Mouse (Mus musculus): ENCODE measurements around the gene 2310061I04Rik. TPM values are rescaled to one million over a fixed set of nuclear protein-coding genes. Genes with fewer than 3 reads are reported as not detected.

The 2310061I04Rik gene
- total and polyA plus RNA-seq, 2 experiments, result 4.9 to 35.3 TPM

DNA sequence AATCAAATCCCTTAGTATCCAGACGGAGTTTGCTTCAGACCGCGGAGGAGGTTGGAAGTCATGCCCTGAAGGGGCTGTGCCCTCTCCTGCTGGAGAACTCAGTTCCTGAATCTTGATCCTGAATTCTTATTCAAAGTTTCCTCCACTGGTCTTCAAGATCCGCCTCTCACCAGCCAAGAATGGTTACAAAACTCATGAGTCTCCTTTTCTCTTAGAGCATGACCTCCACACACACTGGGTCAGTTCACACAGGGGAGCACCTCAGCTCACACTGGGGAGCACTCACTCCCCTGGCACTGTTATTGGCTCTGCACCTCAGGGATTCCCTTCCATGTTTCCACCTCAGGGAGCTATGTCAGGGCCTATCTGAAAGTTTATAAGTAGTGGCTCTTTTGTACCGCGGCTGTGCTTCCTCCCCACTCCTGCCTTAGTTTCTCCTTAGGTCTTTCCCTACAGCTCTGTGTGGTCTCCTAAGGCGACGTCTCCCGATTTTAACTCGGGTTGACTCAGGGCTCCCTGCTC is 32.3 kb downstream of the 2310061I04Rik start:
- Histone ChIP-seq H3K4me3 (ENCODE audit: insufficient read depth, low read depth, low read length) (0 out of 2 replicates have a peak overlapping the region, but pooled peaks have one; percentile 77), H3K27ac (replicated peaks; ENCODE audit: insufficient read depth, low read depth, low read length) (no peak overlapping the region), H3K79me2 (ENCODE audit: control insufficient read depth, insufficient read depth, low read length) (no peaks in the 10 kb centered on the region), H3K9ac (ENCODE audit: low read depth, low read length) (no peak overlapping the region), H3K4me1 (ENCODE audit: control insufficient read depth, insufficient read depth, low read length) (peaks cover 4% of the 10 kb centered on the region; the same call in 1 of the 2 replicates), H3K36me3 (ENCODE audit: control insufficient read depth, insufficient read depth, low read length) (no peaks in the 10 kb centered on the region), H3K27me3 (ENCODE audit: control insufficient read depth, insufficient read depth, low read length) (peaks cover 6% of the 10 kb centered on the region; the same call in 1 of the 2 replicates)
- DNase-seq (ENCODE audit: extremely low read depth, low read depth, low spot score), result no peak
- WGBS, result 47% methylated on average over 10 of the region's 10 CpGs
- TF ChIP-seq POLR2A (IDR thresholded peaks at IDR 0.05; ENCODE audit: extremely low read depth, insufficient read depth, low read length) (no peak), CTCF (IDR thresholded peaks at IDR 0.05; ENCODE audit: low read depth, low read length) (no peak)

DNA sequence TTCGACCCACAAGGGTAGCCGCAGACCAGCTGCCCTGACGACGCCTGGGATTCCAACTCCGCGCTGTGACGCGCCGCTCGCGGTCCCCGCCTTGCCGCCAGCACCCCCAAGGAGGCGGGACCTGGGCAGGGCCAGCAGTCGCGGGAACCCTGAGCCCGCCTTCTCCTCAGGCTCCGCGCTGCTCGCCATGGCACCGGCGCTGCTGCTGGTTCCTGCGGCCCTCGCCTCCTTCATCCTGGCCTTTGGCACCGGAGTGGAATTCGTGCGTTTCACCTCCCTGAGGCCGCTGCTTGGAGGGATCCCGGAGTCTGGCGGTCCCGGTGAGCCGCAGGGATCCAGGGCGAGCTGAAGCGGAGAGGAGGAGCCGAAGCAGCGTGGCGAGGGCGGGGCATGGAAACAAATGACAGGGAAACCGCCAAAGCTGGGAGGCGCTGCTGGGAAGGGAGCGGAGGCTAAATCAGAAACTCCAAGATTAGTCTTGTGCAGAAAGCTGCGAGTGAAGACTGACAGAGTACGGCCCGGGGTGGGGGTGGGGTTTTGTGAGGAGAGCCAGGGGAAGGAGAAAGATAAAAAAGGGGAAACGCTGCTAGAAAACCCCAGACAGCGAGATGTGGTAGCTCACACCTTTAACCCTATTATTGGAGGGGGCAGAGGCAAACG is 35.9 kb downstream of the 2310061I04Rik start, which contains the start of gene Nrm:
TSS of gene Nrm (plus strand) at position 121 of the 660 bp plus-strand sequence.
- Histone ChIP-seq H3K27ac (replicated peaks; ENCODE audit: insufficient read depth, low read depth, low read length) (peak within 1 kb of the TSS; percentile 35; the same call in 1 of the 2 replicates), H3K27me3 (ENCODE audit: control insufficient read depth, insufficient read depth, low read length) (peaks cover 6% of the 10 kb centered on the region; the same call in 1 of the 2 replicates), H3K4me1 (ENCODE audit: control insufficient read depth, insufficient read depth, low read length) (peaks cover 2% of the 10 kb centered on the region; the same call in 1 of the 2 replicates), H3K79me2 (ENCODE audit: control insufficient read depth, insufficient read depth, low read length) (no peaks in the 10 kb centered on the region), H3K9ac (ENCODE audit: low read depth, low read length) (peak within 1 kb of the TSS; percentile 83), H3K36me3 (ENCODE audit: control insufficient read depth, insufficient read depth, low read length) (no peaks in the 10 kb centered on the region), H3K4me3 (ENCODE audit: insufficient read depth, low read depth, low read length) (peak within 1 kb of the TSS; percentile 96)
- TF ChIP-seq POLR2A (IDR thresholded peaks at IDR 0.05; ENCODE audit: extremely low read depth, insufficient read depth, low read length) (no peak), CTCF (IDR thresholded peaks at IDR 0.05; ENCODE audit: low read depth, low read length) (peak; percentile 68)
- 1% methylated on average over 47 of the region's 47 CpGs for WGBS
- DNase-seq (ENCODE audit: extremely low read depth, low read depth, low spot score), result peak; percentile 68

- WGBS, result 8% methylated on average over 12 of the region's 12 CpGs
- H3K4me1 ChIP-seq (ENCODE audit: control insufficient read depth, insufficient read depth, low read length), result no peaks in the 10 kb centered on the region; the same call in 1 of the 2 replicates
- no peaks in the 10 kb centered on the region for H3K36me3 ChIP-seq (ENCODE audit: control insufficient read depth, insufficient read depth, low read length)
- peaks cover 5% of the 10 kb centered on the region; the same call in 1 of the 2 replicates for H3K27me3 ChIP-seq (ENCODE audit: control insufficient read depth, insufficient read depth, low read length)
- no peak for TF ChIP-seq POLR2A (IDR thresholded peaks at IDR 0.05; ENCODE audit: extremely low read depth, insufficient read depth, low read length)
- TF ChIP-seq CTCF (IDR thresholded peaks at IDR 0.05; ENCODE audit: low read depth, low read length), result no peak
- H3K27ac ChIP-seq (replicated peaks; ENCODE audit: insufficient read depth, low read depth, low read length), result no peak overlapping the region
- peak overlapping the region; percentile 96; the same call in 1 of the 2 replicates for H3K4me3 ChIP-seq (ENCODE audit: insufficient read depth, low read depth, low read length)
- H3K9ac ChIP-seq (ENCODE audit: low read depth, low read length), result no peak overlapping the region
- DNase-seq (ENCODE audit: extremely low read depth, low read depth, low spot score), result no peak
- H3K79me2 ChIP-seq (ENCODE audit: control insufficient read depth, insufficient read depth, low read length), result no peaks in the 10 kb centered on the region
Observed at GRCm38 (mm10) chr17:35860831-35861197, 36.4 kb downstream of the 2310061I04Rik start.

DNA sequence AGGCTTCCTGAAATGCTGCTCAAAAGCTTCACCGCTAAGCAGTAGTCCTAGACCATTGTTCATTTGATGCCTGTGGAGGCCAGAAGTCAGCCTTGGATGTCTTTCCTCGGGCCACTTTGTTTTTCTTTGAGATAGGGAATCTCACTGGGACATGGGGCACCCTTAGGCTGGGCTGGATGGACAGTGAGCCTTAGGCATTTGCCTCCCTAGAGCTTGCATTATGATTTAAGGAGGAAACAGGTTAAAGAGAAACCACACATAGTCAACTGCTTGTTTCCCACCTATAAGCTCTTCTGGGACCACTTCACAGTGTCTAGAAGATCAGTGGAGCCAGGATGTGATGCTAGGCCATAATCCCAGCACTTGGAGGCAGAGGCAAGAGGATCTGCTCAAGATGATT is 37.4 kb downstream of the 2310061I04Rik start:
- 72% methylated on average over 2 of the region's 2 CpGs for WGBS
- H3K9ac ChIP-seq (ENCODE audit: low read depth, low read length), result no peak overlapping the region
- H3K27ac ChIP-seq (replicated peaks; ENCODE audit: insufficient read depth, low read depth, low read length), result no peak overlapping the region
- no peaks in the 10 kb centered on the region for H3K27me3 ChIP-seq (ENCODE audit: control insufficient read depth, insufficient read depth, low read length)
- TF ChIP-seq POLR2A (IDR thresholded peaks at IDR 0.05; ENCODE audit: extremely low read depth, insufficient read depth, low read length) (no peak), CTCF (IDR thresholded peaks at IDR 0.05; ENCODE audit: low read depth, low read length) (no peak)
- H3K4me3 ChIP-seq (ENCODE audit: insufficient read depth, low read depth, low read length), result no peak overlapping the region
- DNase-seq (ENCODE audit: extremely low read depth, low read depth, low spot score), result no peak
- H3K36me3 ChIP-seq (ENCODE audit: control insufficient read depth, insufficient read depth, low read length), result no peaks in the 10 kb centered on the region
- H3K4me1 ChIP-seq (ENCODE audit: control insufficient read depth, insufficient read depth, low read length), result no peaks in the 10 kb centered on the region
- no peaks in the 10 kb centered on the region for H3K79me2 ChIP-seq (ENCODE audit: control insufficient read depth, insufficient read depth, low read length)

DNA sequence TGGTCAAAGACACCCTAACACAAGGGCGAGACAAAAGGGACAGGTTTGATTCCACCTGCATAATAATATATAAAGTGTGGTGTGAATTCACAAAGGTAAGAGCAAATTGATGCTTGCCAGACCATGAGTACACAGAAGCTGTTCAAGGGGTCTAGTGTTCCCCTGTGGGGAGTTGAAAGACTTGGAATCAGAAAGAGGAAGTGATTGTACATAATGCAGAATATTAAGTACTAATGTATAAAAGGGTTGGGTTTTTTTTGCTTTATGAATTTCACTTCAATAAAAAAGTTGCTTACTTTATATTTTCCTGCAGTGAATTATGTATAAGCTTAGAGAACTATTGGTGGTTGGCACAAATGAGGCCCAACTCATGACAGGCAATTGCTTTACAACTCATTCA is 37.9 kb downstream of the 2310061I04Rik start:
- 95% methylated on average over 1 of the region's 1 CpGs for WGBS
- Histone ChIP-seq H3K27me3 (ENCODE audit: control insufficient read depth, insufficient read depth, low read length) (no peaks in the 10 kb centered on the region), H3K4me3 (ENCODE audit: insufficient read depth, low read depth, low read length) (no peak overlapping the region), H3K4me1 (ENCODE audit: control insufficient read depth, insufficient read depth, low read length) (no peaks in the 10 kb centered on the region), H3K79me2 (ENCODE audit: control insufficient read depth, insufficient read depth, low read length) (no peaks in the 10 kb centered on the region), H3K9ac (ENCODE audit: low read depth, low read length) (no peak overlapping the region), H3K36me3 (ENCODE audit: control insufficient read depth, insufficient read depth, low read length) (no peaks in the 10 kb centered on the region), H3K27ac (replicated peaks; ENCODE audit: insufficient read depth, low read depth, low read length) (no peak overlapping the region)
- DNase-seq (ENCODE audit: extremely low read depth, low read depth, low spot score), result no peak
- TF ChIP-seq POLR2A (IDR thresholded peaks at IDR 0.05; ENCODE audit: extremely low read depth, insufficient read depth, low read length) (no peak), CTCF (IDR thresholded peaks at IDR 0.05; ENCODE audit: low read depth, low read length) (no peak)

- H3K79me2 ChIP-seq (ENCODE audit: control insufficient read depth, insufficient read depth, low read length), result no peaks in the 10 kb centered on the region
- DNase-seq (ENCODE audit: extremely low read depth, low read depth, low spot score), result no peak
- no peak overlapping the region for H3K9ac ChIP-seq (ENCODE audit: low read depth, low read length)
- no peak overlapping the region for H3K4me3 ChIP-seq (ENCODE audit: insufficient read depth, low read depth, low read length)
- peaks cover 14% of the 10 kb centered on the region for H3K36me3 ChIP-seq (ENCODE audit: control insufficient read depth, insufficient read depth, low read length)
- TF ChIP-seq POLR2A (IDR thresholded peaks at IDR 0.05; ENCODE audit: extremely low read depth, insufficient read depth, low read length) (no peak), CTCF (IDR thresholded peaks at IDR 0.05; ENCODE audit: low read depth, low read length) (no peak)
- WGBS, result 94% methylated on average over 3 of the region's 3 CpGs
- no peak overlapping the region for H3K27ac ChIP-seq (replicated peaks; ENCODE audit: insufficient read depth, low read depth, low read length)
- H3K4me1 ChIP-seq (ENCODE audit: control insufficient read depth, insufficient read depth, low read length), result no peaks in the 10 kb centered on the region
- no peaks in the 10 kb centered on the region for H3K27me3 ChIP-seq (ENCODE audit: control insufficient read depth, insufficient read depth, low read length)
Observed at GRCm38 (mm10) chr17:35850974-35851373, 46.3 kb downstream of the 2310061I04Rik start.

All from liver, adult 2 months (tissue).